ENCODE assay signal across 9 mouse cellular contexts in the genomic region with DNA sequence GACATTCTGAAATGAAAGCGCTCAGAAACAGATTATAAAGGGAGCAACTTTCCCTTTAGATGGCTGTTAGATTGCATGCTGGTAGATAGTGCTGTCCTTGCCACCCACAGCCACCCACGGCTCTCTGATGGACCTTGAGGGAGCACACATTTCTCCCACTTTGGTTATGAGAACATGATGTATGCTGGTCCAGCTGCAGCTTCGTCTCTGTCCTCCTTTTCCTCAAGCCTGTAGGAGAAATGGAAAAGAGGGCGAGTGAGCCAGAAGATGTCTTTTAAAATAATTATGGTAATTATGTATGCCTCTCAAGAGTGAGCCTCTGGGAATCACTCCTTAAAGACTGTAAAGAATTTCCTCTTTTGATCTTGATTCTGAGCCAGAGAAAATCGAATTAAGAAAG. TPM values are rescaled to one million over a fixed set of nuclear protein-coding genes. Genes with fewer than 3 reads are reported as not detected.
DNase-seq lines count a peak whose midpoint lies in the region; ATAC-seq and TF ChIP-seq lines count a peak whose summit lies in the region.
"Had no signal": no experiment of that assay in that cellular context is flagged by ENCODE, and none has a peak within 500 bp of the region (broad histone marks: within the 10 kb centered on the region; RNA-seq: fewer than 3 reads in every experiment).

No protein-coding gene starts in this region.

- DNase-seq in kidney, adult 11 months = no peak
- peak; percentile 40 for DNase-seq in embryonic facial prominence, embryonic 14.5 days (ENCODE audit: low spot score)
- DNase-seq in frontal cortex, adult 2 months (ENCODE audit: extremely low spot score in 1 of 2, low spot score in 1 of 2) = peak; percentile 80 to 82
- no peak for DNase-seq in gastrocnemius, postnatal 25 days
- no peak for DNase-seq in spleen, adult 18-20 months
- DNase-seq: gastrocnemius, postnatal 14 days had no signal

- no peak overlapping the region for H3K4me3 ChIP-seq in kidney, embryonic 16.5 days (ENCODE audit: low read length)
- H3K4me3 ChIP-seq in embryonic facial prominence, embryonic 14.5 days (ENCODE audit: low read depth, low read length) = no peak overlapping the region
- no peak overlapping the region for H3K4me3 ChIP-seq in olfactory bulb, adult 2 months (ENCODE audit: insufficient read depth, low read depth, low read length)
- H3K4me3 ChIP-seq: embryonic facial prominence, embryonic 12.5 days had no signal

- H3K9ac ChIP-seq in kidney, embryonic 16.5 days (replicated peaks; ENCODE audit: low read length) = no peak overlapping the region
- no peak overlapping the region for H3K9ac ChIP-seq in embryonic facial prominence, embryonic 14.5 days (ENCODE audit: low read depth, low read length)
- H3K9ac ChIP-seq: embryonic facial prominence, embryonic 12.5 days had no signal

- no peak for TF ChIP-seq CTCF in olfactory bulb, adult 2 months (IDR thresholded peaks at IDR 0.05; ENCODE audit: insufficient read depth, low read depth, low read length)

- 0 out of 2 replicates have a peak overlapping the region, but pooled peaks have one; percentile 21 for H3K27ac ChIP-seq in kidney, embryonic 16.5 days (ENCODE audit: low read length)
- no peak overlapping the region for H3K27ac ChIP-seq in embryonic facial prominence, embryonic 14.5 days (replicated peaks; ENCODE audit: low read depth, low read length)
- peak overlapping the region; percentile 99 for H3K27ac ChIP-seq in olfactory bulb, adult 2 months (ENCODE audit: insufficient read depth, low read depth, low read length)
- H3K27ac ChIP-seq: embryonic facial prominence, embryonic 12.5 days had no signal

- H3K27me3 ChIP-seq in kidney, embryonic 16.5 days (ENCODE audit: insufficient read depth, low read length) = no peaks in the 10 kb centered on the region
- H3K27me3 ChIP-seq in embryonic facial prominence, embryonic 14.5 days (replicated peaks; ENCODE audit: control insufficient read depth, insufficient read depth, low read length) = no peaks in the 10 kb centered on the region
- H3K27me3 ChIP-seq: embryonic facial prominence, embryonic 12.5 days had no signal

- H3K4me1 ChIP-seq in kidney, embryonic 16.5 days (ENCODE audit: insufficient read depth, low read length) = peaks cover 11% of the 10 kb centered on the region
- H3K4me1 ChIP-seq in embryonic facial prominence, embryonic 14.5 days (ENCODE audit: control insufficient read depth, insufficient read depth, low read length) = peaks cover 5% of the 10 kb centered on the region; the same call in 1 of the 2 replicates
- peaks cover 41% of the 10 kb centered on the region for H3K4me1 ChIP-seq in olfactory bulb, adult 2 months (ENCODE audit: control insufficient read depth, insufficient read depth, low read length)

- 54% methylated on average over 5 of the region's 5 CpGs for WGBS in kidney, embryonic 16.5 days
- WGBS in embryonic facial prominence, embryonic 14.5 days = 36% methylated on average over 5 of the region's 5 CpGs
- WGBS in olfactory bulb, adult 2 months = 20% methylated on average over 5 of the region's 5 CpGs

- no peaks in the 10 kb centered on the region for H3K36me3 ChIP-seq in kidney, embryonic 16.5 days (ENCODE audit: insufficient read depth, low read length)
- H3K36me3 ChIP-seq in embryonic facial prominence, embryonic 14.5 days (ENCODE audit: control insufficient read depth, insufficient read depth, low read length) = no peaks in the 10 kb centered on the region
- H3K36me3 ChIP-seq: embryonic facial prominence, embryonic 12.5 days had no signal

- no peak for TF ChIP-seq POLR2A in olfactory bulb, adult 2 months (IDR thresholded peaks at IDR 0.05; ENCODE audit: insufficient read depth, low read depth, low read length)

- H3K4me2 ChIP-seq in kidney, embryonic 16.5 days (replicated peaks; ENCODE audit: low read depth, low read length) = no peak overlapping the region
- no peak overlapping the region for H3K4me2 ChIP-seq in embryonic facial prominence, embryonic 14.5 days (ENCODE audit: low read depth, low read length)
- H3K4me2 ChIP-seq: embryonic facial prominence, embryonic 12.5 days had no signal

- no peaks in the 10 kb centered on the region for H3K9me3 ChIP-seq in kidney, embryonic 16.5 days (ENCODE audit: low read length)
- H3K9me3 ChIP-seq in embryonic facial prominence, embryonic 14.5 days (ENCODE audit: control insufficient read depth, low read length) = no peaks in the 10 kb centered on the region
- H3K9me3 ChIP-seq: embryonic facial prominence, embryonic 12.5 days had no signal

- no peak for ATAC-seq in kidney, embryonic 16.5 days (ENCODE audit: low FRiP score, low TSS enrichment)
- ATAC-seq in embryonic facial prominence, embryonic 14.5 days (ENCODE audit: low read depth) = no peak

RNA-seq across cellular contexts. Expression of gene Mrtfb, which starts 59.7 kb away (rescaled TPM):
- polyA plus RNA-seq in kidney, embryonic 16.5 days (2015; fragmentation: Nextera tagmentation; extraction: Ambion mirVana) = 18.8 and 23.1 TPM in 2 replicates
- polyA plus RNA-seq in embryonic facial prominence, embryonic 14.5 days (2014; fragmentation: Nextera tagmentation; extraction: Ambion mirVana) = 22.5 and 24.5 TPM in 2 replicates
- 61.6 and 67.3 TPM in 2 replicates for polyA plus RNA-seq in frontal cortex, adult 2 months (2012; rRNA removed)
- 36.5 TPM in 1 of 2 replicates, not detected in the other for polyA plus RNA-seq in olfactory bulb, adult 2 months (2012; ENCODE audit: insufficient read depth, insufficient read length, low replicate concordance, missing spikeins)
- 10 to 100 TPM; 18.8 to 20.7 TPM for total RNA-seq in gastrocnemius, postnatal 25 days (2021)

Comparison
In these comparisons a context has a peak if more than half of its experiments do, and no peak if none do; other contexts are left out.
1. DNase-seq: peak in embryonic facial prominence, embryonic 14.5 days (single experiment) and frontal cortex, adult 2 months (2 of 2); none in kidney, adult 11 months (single experiment), gastrocnemius, postnatal 25 days (single experiment) and spleen, adult 18-20 months (0 of 2).